Mouse (Mus musculus) lung, postnatal 0 days (tissue): ENCODE data around the gene Dtnbp1.

ENCODE experiments used
- CTCF ChIP-seq: IDR thresholded peaks from 2 replicates; pipeline ENCODE4 v1.5.1; 2016; ENCODE audit warnings: antibody characterized with exemption, mild to moderate bottlenecking
- EP300 ChIP-seq: IDR thresholded peaks from 2 replicates; pipeline ENCODE4 v1.6.1; 2016; ENCODE audit warnings: antibody characterized with exemption, mild to moderate bottlenecking, control low read depth

GRCm38 (mm10) chr13:44908790-44909189 lies 93.2 kb downstream of the Dtnbp1 start:
- TF ChIP-seq CTCF (no peak), EP300 (no peak)
